Mouse (Mus musculus): ENCODE results near the gene Gm11568. TPM values are rescaled to one million over a fixed set of nuclear protein-coding genes. Genes with fewer than 3 reads are reported as not detected.
"Not testable (repeated sequence)": the region's sequence is repeated elsewhere in the genome, so short reads cannot be mapped to it uniquely, and the experiment has no call there.

The Gm11568 gene
- total RNA-seq (2021): not detected

GRCm38 (mm10) chr11:99857617-99858016 is at the start of gene Gm11568:
Gene Gm11568 (plus strand): TSS chr11:99857917.
- DNase-seq: no peak

DNA sequence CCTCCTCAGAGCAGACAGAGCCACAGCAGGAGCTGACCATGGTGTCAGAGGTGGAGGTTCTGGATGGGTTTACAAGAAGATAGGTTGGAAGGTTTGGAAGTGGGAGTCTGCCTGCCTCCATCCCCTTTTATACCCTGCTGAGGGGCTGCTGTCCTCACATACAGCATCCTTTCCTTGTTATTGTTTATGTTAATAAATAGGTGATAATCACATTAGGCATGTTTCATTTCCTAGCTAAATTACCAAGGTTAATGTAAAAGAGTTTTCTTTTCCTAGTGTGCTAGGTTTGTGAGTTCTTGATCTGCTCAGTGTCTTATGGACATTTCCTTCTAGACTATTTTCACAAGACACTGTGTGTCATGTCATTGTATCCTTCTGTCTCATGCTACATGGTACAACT is 47.9 kb upstream of the Gm11568 start, which contains the start of gene Krtap4-13:
TSS of gene Krtap4-13 (minus strand) at position 101 of the 400 bp plus-strand sequence.
- not testable (repeated sequence) for DNase-seq

GRCm38 (mm10) chr11:99815566-99815965 is 42.2 kb upstream of the Gm11568 start, which contains the start of gene Gm11564:
Gene Gm11564 (minus strand): TSS chr11:99815666.
- DNase-seq: not testable (repeated sequence)

- DNase-seq: no peak
These were observed 19.8 kb upstream of the Gm11568 start, which contains the start of gene 2300003K06Rik for GRCm38 (mm10) chr11:99837966-99838365. Gene 2300003K06Rik (minus strand): TSS chr11:99838066.

DNA sequence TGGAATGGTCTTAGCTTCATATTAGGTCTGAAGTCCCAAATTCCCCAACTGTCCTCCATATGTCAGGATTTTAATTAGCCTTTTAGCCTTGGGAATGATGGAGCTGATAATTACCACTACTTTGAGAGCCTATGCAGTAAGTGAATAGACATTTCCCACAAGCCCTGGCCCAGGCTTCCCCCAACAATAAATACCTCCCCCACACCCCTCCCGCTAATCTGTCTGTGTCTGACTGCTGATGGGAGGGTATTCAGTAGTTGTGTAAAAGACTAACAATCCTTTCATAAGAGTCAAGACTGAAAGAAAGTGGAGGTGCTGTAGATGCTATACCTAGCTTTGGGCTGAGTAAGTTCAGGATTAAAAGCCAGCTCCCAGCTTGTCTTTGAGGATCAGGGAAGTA is 15.5 kb upstream of the Gm11568 start:
- no peak for DNase-seq

DNA sequence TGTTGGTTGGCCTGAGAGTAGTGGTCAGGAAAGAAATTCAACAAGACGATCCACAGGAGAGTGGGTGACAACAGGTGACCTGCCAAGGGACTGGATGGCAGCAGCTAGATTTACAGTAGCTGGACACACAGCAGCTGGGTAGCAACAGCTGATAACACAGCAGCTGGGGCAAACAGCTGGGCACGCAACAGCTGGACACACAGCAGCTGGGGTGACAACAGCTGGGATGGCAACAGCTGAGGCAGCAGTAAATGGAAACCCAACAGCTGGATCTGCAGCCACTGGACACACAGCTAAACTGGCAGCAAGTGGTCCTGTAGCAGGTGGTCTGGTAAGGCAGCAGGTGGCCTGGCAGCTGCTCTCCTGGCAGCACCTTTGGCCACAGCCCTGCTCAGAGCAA is 11.0 kb upstream of the Gm11568 start:
- DNase-seq: no peak

DNA sequence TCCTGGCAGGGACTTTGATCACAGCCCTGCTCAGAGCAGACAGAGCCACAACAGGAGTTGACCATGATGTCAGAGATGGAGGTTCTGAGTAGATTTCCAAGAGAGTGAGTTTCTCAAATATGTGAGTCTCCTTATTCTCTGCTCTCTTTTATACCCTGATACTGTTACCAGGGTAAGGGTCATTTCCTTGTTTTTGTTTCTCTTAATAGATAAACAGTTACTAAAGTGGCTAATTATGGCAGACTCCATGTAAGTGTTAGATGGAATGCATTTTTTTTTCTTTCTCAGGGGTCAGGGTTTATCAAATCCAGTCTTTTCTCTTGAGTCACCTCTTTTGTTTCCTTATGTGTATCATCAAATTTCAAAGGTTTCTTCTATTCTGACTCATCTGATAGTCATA is 6.2 kb upstream of the Gm11568 start, which contains the start of gene Krtap4-16:
TSS of gene Krtap4-16 (minus strand) at position 101 of the 400 bp plus-strand sequence.
- no peak for DNase-seq

GRCm38 (mm10) chr11:99854121-99854520 is 3.6 kb upstream of the Gm11568 start:
- DNase-seq: no peak

GRCm38 (mm10) chr11:99858761-99859160 is 1.0 kb downstream of the Gm11568 start:
- no peak for DNase-seq

DNA sequence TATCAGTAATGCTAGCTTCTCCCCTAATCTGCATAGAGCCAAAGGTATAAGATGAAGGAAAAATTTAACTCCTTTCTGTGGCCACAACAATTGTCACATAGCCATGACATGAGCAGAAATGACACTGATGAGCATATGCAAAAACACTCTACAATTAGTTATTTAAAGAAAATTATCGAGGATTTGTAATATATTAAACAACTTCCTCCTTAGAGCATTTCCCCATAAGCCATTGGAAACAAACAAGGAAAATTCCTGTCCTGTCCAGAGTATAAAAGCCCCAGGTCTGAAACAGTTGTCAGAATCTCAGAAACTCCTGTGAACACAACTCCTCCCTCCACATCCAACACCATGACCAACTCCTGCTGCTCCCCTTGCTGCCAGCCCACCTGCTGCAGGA is 6.5 kb downstream of the Gm11568 start, which contains the start of gene Gm11559:
TSS of gene Gm11559 (plus strand) at position 301 of the 400 bp plus-strand sequence.
- DNase-seq: not testable (repeated sequence)

GRCm38 (mm10) chr11:99873089-99873488 is 15.4 kb downstream of the Gm11568 start, which contains the start of gene Krtap9-1:
Gene Krtap9-1 (plus strand): TSS chr11:99873389.
- DNase-seq: not testable (repeated sequence)

DNA sequence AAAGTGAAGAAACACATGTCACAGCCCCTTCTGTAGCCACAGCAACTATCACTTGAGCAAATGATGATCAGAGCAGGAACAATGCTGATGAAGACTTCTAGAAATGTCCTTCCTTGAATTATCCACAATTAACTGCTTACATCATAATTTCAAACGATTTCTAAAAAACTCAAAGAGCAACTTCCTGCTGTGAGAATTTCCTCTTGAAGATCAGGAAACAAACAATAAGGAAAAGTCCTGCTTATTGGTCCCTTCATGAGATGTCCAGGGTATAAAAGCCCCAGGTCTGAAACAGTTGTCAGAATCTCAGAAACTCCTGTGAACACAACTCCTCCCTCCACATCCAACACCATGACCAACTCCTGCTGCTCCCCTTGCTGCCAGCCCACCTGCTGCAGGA is 21.2 kb downstream of the Gm11568 start, which contains the start of gene Gm11567:
TSS of gene Gm11567 (plus strand) at position 301 of the 400 bp plus-strand sequence.
- DNase-seq: not testable (repeated sequence)

DNA sequence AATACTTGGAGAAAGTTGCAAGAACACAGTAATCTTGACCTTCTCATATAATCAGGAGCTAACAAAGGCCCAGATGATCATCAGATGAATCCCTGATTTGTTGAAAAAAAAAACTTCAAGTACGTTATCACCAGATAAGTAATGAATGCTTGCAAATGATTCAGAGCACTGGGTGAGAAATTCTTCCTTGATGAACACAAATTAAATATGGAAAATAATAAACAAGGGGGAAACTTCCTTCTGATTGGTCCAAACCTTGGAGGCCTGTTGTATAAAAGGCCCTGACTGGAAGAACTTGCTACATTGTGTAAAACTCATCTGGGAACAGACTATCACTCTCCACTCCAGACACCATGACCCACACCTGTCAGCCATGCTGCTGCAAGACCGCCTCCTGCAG is 49.9 kb downstream of the Gm11568 start, which contains the start of gene Krtap31-1:
TSS of gene Krtap31-1 (plus strand) at position 301 of the 400 bp plus-strand sequence.
- DNase-seq: no peak

Other genes starting within 250 kb of the Gm11568 start
- not detected for gene Gm11937, start 247.7 kb upstream of the Gm11568 start, total RNA-seq (2021)
- not detected for gene Krtap2-4, start 243.1 kb upstream of the Gm11568 start, total RNA-seq (2021)
- gene Gm11562, start 237.5 kb upstream of the Gm11568 start, total RNA-seq (2021): not detected
- gene Krtap4-1, start 229.7 kb upstream of the Gm11568 start, total RNA-seq (2021): not detected
- gene Krtap4-2, start 222.8 kb upstream of the Gm11568 start, total RNA-seq (2021): not detected
- not detected for gene Krtap4-7, start 213.8 kb upstream of the Gm11568 start, total RNA-seq (2021)
- gene Gm11555, start 207.7 kb upstream of the Gm11568 start, total RNA-seq (2021): not detected
- gene Gm11563, start 199.0 kb upstream of the Gm11568 start, total RNA-seq (2021): not detected
- not detected for gene Krtap4-6, start 192.0 kb upstream of the Gm11568 start, total RNA-seq (2021)
- not detected for gene Gm14190, start 167.2 kb upstream of the Gm11568 start, total RNA-seq (2021)
- not detected for gene Gm14180, start 123.6 kb upstream of the Gm11568 start, total RNA-seq (2021)
- not detected for gene Gm11595, start 85.0 kb upstream of the Gm11568 start, total RNA-seq (2021)
- not detected for gene Krtap4-8, start 77.2 kb upstream of the Gm11568 start, total RNA-seq (2021)
- gene Krtap4-9, start 72.7 kb upstream of the Gm11568 start, total RNA-seq (2021): not detected
- gene Gm11596, start 64.5 kb upstream of the Gm11568 start, total RNA-seq (2021): not detected
- gene Gm11569, start 59.0 kb upstream of the Gm11568 start, total RNA-seq (2021): not detected
- not detected for gene Gm11554, start 53.5 kb upstream of the Gm11568 start, total RNA-seq (2021)
- gene Krtap4-13, start 48.0 kb upstream of the Gm11568 start, total RNA-seq (2021): not detected
- gene Gm11564, start 42.3 kb upstream of the Gm11568 start, total RNA-seq (2021): not detected
- gene 2300003K06Rik, start 19.9 kb upstream of the Gm11568 start, total RNA-seq (2021): not detected
- gene Krtap4-16, start 6.3 kb upstream of the Gm11568 start, total RNA-seq (2021): not detected
- not detected for gene Gm11559, start 6.6 kb downstream of the Gm11568 start, total RNA-seq (2021)
- gene Krtap9-1, start 15.5 kb downstream of the Gm11568 start, total RNA-seq (2021): not detected
- gene Gm11567, start 21.3 kb downstream of the Gm11568 start, total RNA-seq (2021): not detected
- gene Krtap31-1, start 50.0 kb downstream of the Gm11568 start, total RNA-seq (2021): not detected
- not detected for gene Gm11565, start 56.8 kb downstream of the Gm11568 start, total RNA-seq (2021)
- gene Krtap31-2, start 78.4 kb downstream of the Gm11568 start, total RNA-seq (2021): not detected
- not detected for gene Krtap9-5, start 90.6 kb downstream of the Gm11568 start, total RNA-seq (2021)
- not detected for gene Krtap29-1, start 121.1 kb downstream of the Gm11568 start, total RNA-seq (2021)
- gene Krtap16-1, start 128.7 kb downstream of the Gm11568 start, total RNA-seq (2021): not detected
- not detected for gene Krtap17-1, start 136.1 kb downstream of the Gm11568 start, total RNA-seq (2021)
- gene Krt33a, start 158.3 kb downstream of the Gm11568 start, total RNA-seq (2021): not detected
- gene Krt33b, start 172.0 kb downstream of the Gm11568 start, total RNA-seq (2021): not detected
- not detected for gene Krt34, start 183.6 kb downstream of the Gm11568 start, total RNA-seq (2021)
- gene Krt31, start 192.6 kb downstream of the Gm11568 start, total RNA-seq (2021): not detected
- not detected for gene Krt32, start 230.3 kb downstream of the Gm11568 start, total RNA-seq (2021)
- not detected for gene Krt35, start 238.3 kb downstream of the Gm11568 start, total RNA-seq (2021)
- gene Krt36, start 247.7 kb downstream of the Gm11568 start, total RNA-seq (2021): not detected